Mouse (Mus musculus) G1E (cell line): ENCODE measurements around the gene Chac2. TPM values are rescaled to one million over a fixed set of nuclear protein-coding genes. Genes with fewer than 3 reads are reported as not detected.

ENCODE experiments used
- ATAC-seq: 2 replicates; pipeline ENCODE4 v1.8.0; 2016; ENCODE audit warnings: mild to moderate bottlenecking; ENCODE audit not compliant: insufficient number of reproducible peaks, poor library complexity, low FRiP score, severe bottlenecking; ENCODE audit errors: extremely low read depth
- DNase-seq: peaks from one replicate; pipeline ENCODE4 v3.0.0; 2012; ENCODE audit warnings: low spot score
- H3K27me3 ChIP-seq: 2 replicates; pipeline ENCODE4 v1.6.1; 2012; ENCODE audit warnings: mild to moderate bottlenecking, low read length, inconsistent platforms; ENCODE audit not compliant: insufficient read depth
- H3K36me3 ChIP-seq: replicated peaks from 2 replicates; pipeline ENCODE3; 2012; ENCODE audit warnings: mild to moderate bottlenecking, inconsistent platforms
- H3K4me1 ChIP-seq: 2 replicates; pipeline ENCODE4 v1.6.1; 2012; ENCODE audit warnings: low read depth, low read length, inconsistent platforms, mixed read lengths; ENCODE audit not compliant: insufficient read depth
- H3K4me3 ChIP-seq: 2 replicates; pipeline ENCODE4 v1.5.1; 2012; ENCODE audit warnings: low read depth, mild to moderate bottlenecking, inconsistent platforms, low read length, moderate library complexity, mixed read lengths
- H3K9me3 ChIP-seq: replicated peaks from 2 replicates; pipeline ENCODE4 v1.6.1; 2012; ENCODE audit warnings: inconsistent platforms
- CTCF ChIP-seq: IDR thresholded peaks from 2 replicates; pipeline ENCODE4 v1.5.1; 2012; ENCODE audit warnings: low read depth, low read length, inconsistent platforms, mixed read lengths
- GATA1 ChIP-seq: IDR thresholded peaks from 2 replicates; pipeline ENCODE4 v1.6.1; 2012; ENCODE audit warnings: borderline replicate concordance, low read length, inconsistent platforms, mixed read lengths
- GATA2 ChIP-seq: IDR thresholded peaks from 2 replicates; pipeline ENCODE4 v1.6.1; 2012; ENCODE audit warnings: low read depth, low read length, inconsistent platforms, borderline replicate concordance
- POLR2AphosphoS5 ChIP-seq: IDR thresholded peaks from 2 replicates; pipeline ENCODE4 v1.6.1; 2012; ENCODE audit warnings: low read depth, low read length, inconsistent platforms; ENCODE audit not compliant: insufficient replicate concordance
- TAL1 ChIP-seq: conservative IDR thresholded peaks from 2 replicates; pipeline ENCODE4 v1.6.1; 2012; ENCODE audit warnings: low read depth, low read length, inconsistent platforms, mixed read lengths
- polyA plus RNA-seq: library from polyadenylated mRNA; stranded (reverse); fragments of >175 nt; gene quantifications from 2 replicates; pipeline ENCODE4 v1.2.3, GENCODE M21; 2012
- total RNA-seq, 2 experiments: library from RNA; stranded (forward) in 1 of 2; stranded (reverse) in 1 of 2; fragments of 200-1000 nt in 1 of 2; fragments of >200 nt in 1 of 2; fragmentation: Nextera tagmentation in 1 of 2; gene quantifications; 2 replicates each; pipeline ENCODE4 v1.2.3; 2014 to 2017

Chac2 gene
- total and polyA plus RNA-seq, 3 experiments = 3.2 to 43.1 (median 16.0) TPM

- Histone ChIP-seq H3K27me3 (no peaks in the 10 kb centered on the region), H3K9me3 (no peaks in the 10 kb centered on the region), H3K4me1 (no peaks in the 10 kb centered on the region), H3K36me3 (peaks cover 67% of the 10 kb centered on the region), H3K4me3 (no peak overlapping the region)
- TF ChIP-seq POLR2AphosphoS5 (no peak), GATA2 (no peak), CTCF (no peak)
- DNase-seq = no peak
- no peak for ATAC-seq
Observed at GRCm38 (mm10) chr11:30943522-30943921, 42.6 kb downstream of the Chac2 start.

- DNase-seq = no peak
- ATAC-seq = no peak
- H3K27me3 ChIP-seq = no peaks in the 10 kb centered on the region
- H3K4me1 ChIP-seq = peaks cover 4% of the 10 kb centered on the region; the same call in 1 of the 2 replicates
- TF ChIP-seq TAL1 (no peak), GATA1 (no peak), POLR2AphosphoS5 (no peak)
- peaks cover 45% of the 10 kb centered on the region for H3K36me3 ChIP-seq
- no peaks in the 10 kb centered on the region for H3K9me3 ChIP-seq
- H3K4me3 ChIP-seq = no peak overlapping the region
Observed at GRCm38 (mm10) chr11:30928498-30928897, 57.7 kb downstream of the Chac2 start.

- Histone ChIP-seq H3K9me3 (no peaks in the 10 kb centered on the region), H3K4me3 (no peak overlapping the region), H3K36me3 (peaks cover 48% of the 10 kb centered on the region), H3K4me1 (peaks cover 4% of the 10 kb centered on the region; the same call in 1 of the 2 replicates), H3K27me3 (no peaks in the 10 kb centered on the region)
- DNase-seq (no peak), ATAC-seq (peak; percentile 22; the same call in 1 of the 2 replicates)
- TF ChIP-seq CTCF (no peak), POLR2AphosphoS5 (no peak), GATA1 (no peak), GATA2 (no peak), TAL1 (no peak)
Observed at GRCm38 (mm10) chr11:30928079-30928478, 58.1 kb downstream of the Chac2 start.

Other genes with a start within 250 kb of the Chac2 start
- gene Psme4, start 214.6 kb downstream of the Chac2 start, total RNA-seq (2014; fragmentation: Nextera tagmentation) = 131 and 156 TPM in 2 replicates
- 82.9 and 94.5 TPM in 2 replicates for gene Psme4, start 214.6 kb downstream of the Chac2 start, total RNA-seq (2017)
- 7.0 and 7.5 TPM in 2 replicates for gene Psme4, start 214.6 kb downstream of the Chac2 start, polyA plus RNA-seq
- gene Gpr75, start 101.0 kb downstream of the Chac2 start, total RNA-seq (2014; fragmentation: Nextera tagmentation) = not detected in 2 replicates
- gene Gpr75, start 101.0 kb downstream of the Chac2 start, total RNA-seq (2017) = 0.06 TPM in 1 of 2 replicates, not detected in the other
- gene Gpr75, start 101.0 kb downstream of the Chac2 start, polyA plus RNA-seq = not detected in 2 replicates
- 15.7 and 16.1 TPM in 2 replicates for gene Asb3, start 100.9 kb downstream of the Chac2 start, total RNA-seq (2014; fragmentation: Nextera tagmentation)
- gene Asb3, start 100.9 kb downstream of the Chac2 start, total RNA-seq (2017) = 26.4 and 26.5 TPM in 2 replicates
- 1.2 and 1.5 TPM in 2 replicates for gene Asb3, start 100.9 kb downstream of the Chac2 start, polyA plus RNA-seq
- 70.1 and 76.1 TPM in 2 replicates for gene Erlec1, start 32.0 kb downstream of the Chac2 start, total RNA-seq (2014; fragmentation: Nextera tagmentation)
- 30.3 TPM in 2 replicates for gene Erlec1, start 32.0 kb downstream of the Chac2 start, total RNA-seq (2017)
- gene Erlec1, start 32.0 kb downstream of the Chac2 start, polyA plus RNA-seq = 11.7 and 12.6 TPM in 2 replicates
- not detected in 2 replicates for gene Gm17332, start 196.1 kb upstream of the Chac2 start, total RNA-seq (2014; fragmentation: Nextera tagmentation)
- not detected in 2 replicates for gene Gm17332, start 196.1 kb upstream of the Chac2 start, total RNA-seq (2017)
- gene Gm17332, start 196.1 kb upstream of the Chac2 start, polyA plus RNA-seq = not detected in 2 replicates